Mouse (Mus musculus) lung, adult 2 months (tissue): ENCODE measurements around the gene Lysmd3. TPM values are rescaled to one million over a fixed set of nuclear protein-coding genes. Genes with fewer than 3 reads are reported as not detected.

Source experiments
- DNase-seq: peaks from one replicate; pipeline ENCODE4 v3.0.0; 2022
- H3K4me1 ChIP-seq: fragments of 200-500 bp; 2 replicates; pipeline ENCODE4 v1.6.1; 2011; ENCODE audit warnings: low read length; ENCODE audit not compliant: control insufficient read depth, insufficient read depth
- H3K4me3 ChIP-seq: fragments of 200-500 bp; replicated peaks from 2 replicates; pipeline ENCODE3; 2011; ENCODE audit warnings: low read depth, mild to moderate bottlenecking, control low read depth, low read length; ENCODE audit errors: extremely low read depth
- CTCF ChIP-seq: fragments of 200-500 bp; IDR thresholded peaks from 2 replicates; pipeline ENCODE4 v1.5.1; 2011; ENCODE audit warnings: mild to moderate bottlenecking, low read length, control low read depth; ENCODE audit not compliant: insufficient read depth
- POLR2A ChIP-seq: fragments of 200-500 bp; IDR thresholded peaks from 2 replicates; pipeline ENCODE4 v1.6.1; 2011; ENCODE audit warnings: low read depth, mild to moderate bottlenecking, control low read depth, low read length, borderline replicate concordance; ENCODE audit errors: extremely low read depth
- WGBS: fragments of 180-500 bp; shearing (Covaris S2); methylation state at CpG from one replicate; pipeline ENCODE4 v1.1.7; 2018; 5-methylcytosine and 5-hydroxymethylcytosine counted together
- polyA plus RNA-seq: library from polyadenylated mRNA; depleted of rRNA; stranded (reverse); fragments of >200 nt; gene quantifications from 2 replicates; pipeline ENCODE4 v1.2.3, GENCODE M21; 2012; rRNA removed

Lysmd3 gene
- polyA plus RNA-seq, 1 experiment = 6.1 TPM

DNA sequence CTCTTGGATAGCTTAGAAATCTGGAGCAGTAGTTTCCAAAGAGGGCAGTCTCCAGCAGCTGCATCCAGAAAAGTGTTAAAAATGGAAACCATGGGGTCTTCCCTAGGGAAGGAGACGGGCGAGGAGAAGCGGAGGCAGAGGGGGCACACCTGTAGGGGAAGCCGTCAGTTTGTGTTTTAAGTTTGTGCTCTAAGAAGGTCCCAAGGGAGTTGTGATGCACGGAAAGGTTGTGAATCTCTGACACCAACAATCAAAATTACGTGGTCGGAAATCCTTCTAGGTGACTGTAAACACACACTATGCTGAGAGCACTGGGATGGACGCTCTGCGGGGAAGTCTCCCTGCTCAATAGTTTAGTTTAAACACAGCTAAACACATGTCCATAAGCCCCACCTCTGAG lies 46.2 kb downstream of the Lysmd3 start:
- no peak for TF ChIP-seq POLR2A
- no peak for TF ChIP-seq CTCF
- 81% methylated on average over 9 of the region's 9 CpGs for WGBS
- no peak overlapping the region for H3K4me3 ChIP-seq
- no peak for DNase-seq
- no peaks in the 10 kb centered on the region for H3K4me1 ChIP-seq

DNA sequence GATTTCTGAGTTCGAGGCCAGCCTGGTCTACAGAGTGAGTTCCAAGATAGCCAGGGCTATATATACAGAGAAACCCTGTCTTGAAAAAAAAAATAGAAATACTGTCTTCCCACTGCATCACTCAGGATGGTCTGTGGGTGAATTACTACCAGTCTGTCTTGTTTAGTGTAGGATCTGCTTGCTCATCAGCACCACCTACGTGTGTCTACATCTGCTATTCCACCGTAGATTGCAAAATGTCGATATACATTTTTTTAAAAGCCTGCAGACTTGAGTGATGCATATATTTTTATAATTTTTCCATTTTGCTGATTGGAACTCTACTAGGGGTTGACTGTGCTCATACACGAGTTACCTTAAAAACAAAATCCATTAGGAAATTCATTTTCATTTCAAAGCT lies 48.8 kb downstream of the Lysmd3 start:
- DNase-seq = no peak
- Histone ChIP-seq H3K4me3 (no peak overlapping the region), H3K4me1 (no peaks in the 10 kb centered on the region)
- TF ChIP-seq CTCF (no peak), POLR2A (no peak)
- WGBS = 93% methylated on average over 5 of the region's 5 CpGs

DNA sequence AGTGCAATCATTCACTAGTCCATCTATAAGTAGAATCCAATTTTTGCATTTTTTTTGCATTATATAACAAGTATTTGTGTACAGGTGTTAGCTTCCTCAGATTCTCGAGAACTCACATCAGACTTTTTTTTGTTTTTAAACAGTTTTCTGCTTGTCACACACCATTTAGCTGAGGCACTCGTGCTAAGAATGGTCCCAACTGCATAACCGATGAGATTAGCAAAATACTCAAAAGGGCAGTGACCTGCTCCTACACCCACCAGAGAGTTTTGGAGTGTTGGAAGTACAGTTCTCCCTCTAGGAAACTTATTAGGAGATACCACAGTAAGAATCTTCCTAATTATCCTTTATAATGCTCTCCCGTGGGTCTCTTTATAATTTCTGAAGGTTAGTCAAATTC lies 52.3 kb downstream of the Lysmd3 start:
- no peak for TF ChIP-seq POLR2A
- TF ChIP-seq CTCF = no peak
- no peak for DNase-seq
- Histone ChIP-seq H3K4me1 (no peaks in the 10 kb centered on the region), H3K4me3 (no peak overlapping the region)
- WGBS = 39% methylated on average over 4 of the region's 4 CpGs

DNA sequence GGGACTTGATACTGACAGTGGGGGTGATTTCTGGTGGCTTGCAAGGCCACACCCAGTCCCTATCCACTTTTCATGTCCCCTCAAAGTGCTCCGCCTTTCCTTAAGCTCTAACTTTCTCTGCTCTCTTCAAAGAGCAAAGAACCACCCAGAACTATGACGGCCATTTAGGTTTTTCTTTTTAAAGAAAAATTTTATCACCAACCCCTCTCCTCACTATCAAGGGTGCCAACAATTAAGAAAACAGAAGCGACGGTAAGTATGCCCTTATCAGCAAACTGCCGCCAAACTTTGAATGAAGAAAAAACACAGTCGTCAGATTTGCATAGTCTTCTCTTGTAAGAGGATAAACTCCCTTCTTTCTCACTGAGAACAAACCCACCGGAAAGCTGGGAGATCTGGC lies 52.8 kb downstream of the Lysmd3 start:
- TF ChIP-seq CTCF (no peak), POLR2A (no peak)
- no peaks in the 10 kb centered on the region for H3K4me1 ChIP-seq
- peak overlapping the region; percentile 84 for H3K4me3 ChIP-seq
- no peak for DNase-seq
- WGBS = 5% methylated on average over 7 of the region's 7 CpGs

DNA sequence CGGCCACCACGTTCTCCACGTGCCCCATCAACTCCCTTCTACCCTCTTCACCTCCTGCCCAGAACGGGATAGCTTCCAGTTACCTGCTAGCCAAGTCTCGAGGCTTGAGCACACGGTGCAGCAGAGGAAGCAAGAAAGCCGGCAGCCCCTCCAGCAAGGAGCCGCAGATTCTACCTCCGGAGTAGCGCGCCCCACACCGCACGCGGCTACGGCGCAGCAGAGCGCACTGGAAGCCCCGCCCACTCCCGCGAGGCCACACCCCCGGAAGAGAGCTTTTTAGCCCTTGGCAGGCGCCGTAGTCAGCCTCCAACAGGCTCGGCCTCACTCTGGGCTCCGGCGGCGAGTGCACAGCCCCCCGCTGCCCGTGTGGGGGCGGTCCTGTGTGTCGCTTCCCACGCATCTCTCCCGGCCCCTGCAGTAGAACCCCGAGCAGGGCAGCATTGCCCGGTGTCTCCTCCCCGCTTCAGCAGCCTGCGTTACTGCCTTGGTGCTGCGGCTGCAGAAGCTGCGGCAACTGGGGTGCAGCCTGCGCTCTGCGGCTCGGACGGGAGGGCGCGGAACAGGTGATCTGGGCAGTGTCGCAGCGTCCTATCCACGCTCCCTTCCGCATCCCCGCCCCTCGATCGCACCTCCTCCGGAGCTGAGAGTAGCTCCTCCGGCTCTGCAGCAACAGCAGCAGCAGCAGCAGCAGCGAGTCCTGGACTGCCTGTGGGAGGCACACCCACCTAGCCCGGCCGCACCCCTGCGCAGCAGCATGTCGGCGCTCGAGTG lies 53.5 kb downstream of the Lysmd3 start, which contains the start of the genes Polr3g and Mblac2:
TSS of gene Polr3g (minus strand) at position 239 of the 771 bp plus-strand sequence.
TSS of gene Mblac2 (plus strand) at position 567 of the 771 bp plus-strand sequence.
- DNase-seq = peak; percentile 97
- TF ChIP-seq POLR2A (peak; percentile 55; the same call in 1 of the 2 replicates), CTCF (no peak)
- H3K4me3 ChIP-seq = peak within 1 kb of the TSS; percentile 84
- H3K4me1 ChIP-seq = no peaks in the 10 kb centered on the region
- WGBS = under 1% methylated on average over 61 of the region's 61 CpGs

DNA sequence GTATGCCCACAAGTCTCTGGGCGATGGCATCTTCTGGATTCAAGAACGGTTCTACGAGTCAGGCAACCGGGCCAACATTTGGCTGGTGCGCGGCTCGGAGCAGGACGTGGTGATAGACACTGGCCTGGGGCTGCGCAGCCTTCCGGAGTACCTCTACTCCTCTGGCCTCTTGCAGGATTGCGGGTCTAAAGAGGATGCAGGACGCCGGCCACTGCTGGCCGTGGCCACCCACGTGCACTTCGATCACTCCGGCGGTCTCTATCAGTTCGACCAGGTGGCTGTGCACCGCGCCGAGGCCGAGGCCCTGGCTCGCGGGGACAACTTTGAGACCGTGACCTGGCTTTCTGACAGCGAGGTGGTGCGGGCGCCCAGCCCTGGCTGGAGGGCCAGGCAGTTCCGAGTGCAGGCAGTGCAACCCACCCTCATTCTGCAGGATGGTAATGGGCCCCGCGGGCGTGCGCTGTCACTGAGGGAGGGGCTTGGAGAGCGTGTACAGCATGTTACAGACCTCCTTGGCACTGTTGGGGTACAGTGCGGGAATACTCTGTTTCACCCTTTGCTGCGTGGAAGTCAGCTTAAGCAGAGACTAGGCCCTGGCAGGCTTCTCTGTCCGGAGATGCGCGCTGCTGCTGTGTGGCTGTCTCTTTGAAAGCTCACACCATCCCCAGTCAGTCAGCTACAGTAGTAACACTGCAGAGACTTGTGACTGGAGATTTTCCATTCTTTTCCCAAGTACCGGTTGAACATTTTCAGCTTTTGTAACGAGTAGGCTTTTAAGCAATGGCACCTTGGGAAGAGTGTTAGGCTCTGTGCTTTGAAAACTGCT lies 54.3 kb downstream of the Lysmd3 start:
- peak overlapping the region; percentile 84 for H3K4me3 ChIP-seq
- TF ChIP-seq CTCF (no peak), POLR2A (no peak)
- no peak for DNase-seq
- 2% methylated on average over 42 of the region's 42 CpGs for WGBS
- H3K4me1 ChIP-seq = no peaks in the 10 kb centered on the region

DNA sequence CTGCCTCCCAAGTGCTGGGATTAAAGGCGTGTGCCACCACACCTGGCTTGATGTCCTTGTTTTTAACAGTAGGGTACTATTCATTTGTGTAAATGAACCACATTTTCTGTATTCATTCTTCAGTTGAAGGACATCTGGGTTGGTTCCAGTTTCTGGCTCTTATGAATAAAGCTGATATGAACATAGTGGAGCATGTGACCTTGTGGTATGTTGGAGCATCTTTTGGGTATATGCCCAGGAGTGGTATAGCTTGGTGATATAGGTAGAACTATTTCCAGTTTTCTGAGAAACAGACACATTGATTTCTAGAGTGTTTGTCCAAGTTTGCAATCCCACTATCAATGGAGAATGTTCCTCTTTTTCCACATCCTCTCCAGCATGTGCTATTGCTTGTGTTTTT lies 56.4 kb downstream of the Lysmd3 start:
- H3K4me3 ChIP-seq = no peak overlapping the region
- WGBS = 84% methylated on average over 1 of the region's 1 CpGs
- H3K4me1 ChIP-seq = no peaks in the 10 kb centered on the region
- DNase-seq = no peak
- TF ChIP-seq CTCF (no peak), POLR2A (no peak)

Other genes with a start within 250 kb of the Lysmd3 start
- 0.46 and 1.3 TPM in 2 replicates for gene Adgrv1, start 24.5 kb upstream of the Lysmd3 start, polyA plus RNA-seq
- gene Polr3g, start 53.4 kb downstream of the Lysmd3 start, polyA plus RNA-seq = 1.2 and 6.4 TPM in 2 replicates
- gene Mblac2, start 53.7 kb downstream of the Lysmd3 start, polyA plus RNA-seq = 2.8 and 4.0 TPM in 2 replicates
- 2.9 and 8.8 TPM in 2 replicates for gene Cetn3, start 125.4 kb downstream of the Lysmd3 start, polyA plus RNA-seq